Mouse (Mus musculus): ENCODE data around the gene B020011L13Rik.
"Not testable (repeated sequence)": the region's sequence is repeated elsewhere in the genome, so short reads cannot be mapped to it uniquely, and the experiment has no call there.

B020011L13Rik gene

GRCm38 (mm10) chr1:117780833-117781232 lies at the start of gene B020011L13Rik:
B020011L13Rik (plus strand) TSS chr1:117781133.
- not testable (repeated sequence) for DNase-seq (ENCODE audit: low spot score in 2 of 2)

- not testable (repeated sequence) for DNase-seq (ENCODE audit: low spot score in 2 of 2)
Observed at GRCm38 (mm10) chr1:117816271-117816670, 35.3 kb downstream of the B020011L13Rik start.

GRCm38 (mm10) chr1:117829781-117830180 lies 48.8 kb downstream of the B020011L13Rik start, which contains the start of gene Gm28360:
Gm28360 (plus strand) TSS chr1:117830081.
- not testable (repeated sequence) for DNase-seq (ENCODE audit: low spot score in 2 of 2)

GRCm38 (mm10) chr1:117851718-117852117 lies 70.8 kb downstream of the B020011L13Rik start:
- not testable (repeated sequence) for DNase-seq (ENCODE audit: low spot score in 2 of 2)
